Mouse (Mus musculus): Measurements from ENCODE around the gene Parp14. TPM values are rescaled to one million over a fixed set of nuclear protein-coding genes. Genes with fewer than 3 reads are reported as not detected.
A peak's percentile ranks its signal among the peaks of the same experiment; 100 is the strongest.

Gene Parp14
- polyA plus RNA-seq, 1 experiment from 2014 or later = 1.5 TPM

DNA sequence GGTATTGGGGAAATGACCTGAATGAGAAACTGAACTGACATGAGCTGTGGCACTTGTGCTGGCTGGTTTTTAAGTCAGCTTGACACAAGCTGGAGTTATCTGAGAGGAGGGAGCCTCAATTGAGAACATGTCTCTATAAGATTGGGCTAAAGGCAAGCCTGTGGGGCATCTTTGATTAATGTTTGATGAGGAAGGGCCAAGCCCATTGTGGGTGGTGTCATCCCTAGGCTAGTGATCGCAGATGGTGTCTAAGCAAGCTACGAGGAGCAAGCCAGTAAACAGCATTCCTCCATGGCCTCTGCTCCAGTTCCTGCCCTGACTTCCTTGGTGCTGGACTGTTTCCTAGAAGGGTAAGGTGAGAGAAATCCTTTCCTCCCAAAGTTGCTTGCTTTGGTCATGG is 62.5 kb downstream of the Parp14 start:
- peak overlapping the region; percentile 61 for H3K4me2 ChIP-seq (ENCODE audit: low read depth, low read length)
- H3K36me3 ChIP-seq (ENCODE audit: control insufficient read depth, insufficient read depth) = peaks cover 11% of the 10 kb centered on the region; the same call in 1 of the 2 replicates
- WGBS (ENCODE audit: insufficient replicate concordance) = 59% methylated on average over 2 of the region's 2 CpGs
- H3K9ac ChIP-seq (ENCODE audit: low read depth, low read length) = peak overlapping the region; percentile 54
- no peaks in the 10 kb centered on the region for H3K9me3 ChIP-seq (replicated peaks; ENCODE audit: control insufficient read depth, low read length)
- peak; percentile 85 for ATAC-seq (ENCODE audit: low read depth)
- H3K4me1 ChIP-seq (ENCODE audit: control insufficient read depth, low read depth, low read length) = peaks cover 15% of the 10 kb centered on the region
- peak overlapping the region; percentile 96 for H3K27ac ChIP-seq (ENCODE audit: low read length)
- H3K4me3 ChIP-seq (ENCODE audit: low read depth, low read length) = peak overlapping the region; percentile 54
- no peaks in the 10 kb centered on the region for H3K27me3 ChIP-seq (ENCODE audit: control insufficient read depth, insufficient read depth, low read depth, low read length)

DNA sequence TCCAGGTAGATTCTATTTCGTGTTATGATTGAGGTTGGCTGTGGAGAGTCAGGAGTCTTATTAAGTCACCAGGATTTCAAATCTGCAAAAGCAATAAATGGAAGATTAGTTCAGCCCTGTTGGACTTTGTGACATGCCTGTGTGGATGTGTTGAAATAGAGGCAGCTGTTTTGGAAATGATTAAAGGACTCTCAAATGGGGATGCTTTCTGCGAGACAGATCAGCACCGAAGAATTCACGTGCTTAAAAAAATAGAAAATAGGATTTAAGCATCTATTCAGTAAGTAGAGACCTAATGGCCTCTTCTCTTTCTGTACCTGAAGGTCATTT is 63.7 kb downstream of the Parp14 start:
- peak overlapping the region; percentile 46 for H3K4me3 ChIP-seq (ENCODE audit: low read depth, low read length)
- peak overlapping the region; percentile 96 for H3K27ac ChIP-seq (ENCODE audit: low read length)
- H3K4me2 ChIP-seq (ENCODE audit: low read depth, low read length) = peak overlapping the region; percentile 59
- H3K27me3 ChIP-seq (ENCODE audit: control insufficient read depth, insufficient read depth, low read depth, low read length) = no peaks in the 10 kb centered on the region
- WGBS (ENCODE audit: insufficient replicate concordance) = 24% methylated on average over 4 of the region's 4 CpGs
- H3K36me3 ChIP-seq (ENCODE audit: control insufficient read depth, insufficient read depth) = peaks cover 9% of the 10 kb centered on the region; the same call in 1 of the 2 replicates
- peaks cover 18% of the 10 kb centered on the region for H3K4me1 ChIP-seq (ENCODE audit: control insufficient read depth, low read depth, low read length)
- H3K9ac ChIP-seq (ENCODE audit: low read depth, low read length) = peak overlapping the region; percentile 29; the same call in 1 of the 2 replicates
- ATAC-seq (ENCODE audit: low read depth) = peak; percentile 28; the same call in 1 of the 2 replicates
- no peaks in the 10 kb centered on the region for H3K9me3 ChIP-seq (replicated peaks; ENCODE audit: control insufficient read depth, low read length)

DNA sequence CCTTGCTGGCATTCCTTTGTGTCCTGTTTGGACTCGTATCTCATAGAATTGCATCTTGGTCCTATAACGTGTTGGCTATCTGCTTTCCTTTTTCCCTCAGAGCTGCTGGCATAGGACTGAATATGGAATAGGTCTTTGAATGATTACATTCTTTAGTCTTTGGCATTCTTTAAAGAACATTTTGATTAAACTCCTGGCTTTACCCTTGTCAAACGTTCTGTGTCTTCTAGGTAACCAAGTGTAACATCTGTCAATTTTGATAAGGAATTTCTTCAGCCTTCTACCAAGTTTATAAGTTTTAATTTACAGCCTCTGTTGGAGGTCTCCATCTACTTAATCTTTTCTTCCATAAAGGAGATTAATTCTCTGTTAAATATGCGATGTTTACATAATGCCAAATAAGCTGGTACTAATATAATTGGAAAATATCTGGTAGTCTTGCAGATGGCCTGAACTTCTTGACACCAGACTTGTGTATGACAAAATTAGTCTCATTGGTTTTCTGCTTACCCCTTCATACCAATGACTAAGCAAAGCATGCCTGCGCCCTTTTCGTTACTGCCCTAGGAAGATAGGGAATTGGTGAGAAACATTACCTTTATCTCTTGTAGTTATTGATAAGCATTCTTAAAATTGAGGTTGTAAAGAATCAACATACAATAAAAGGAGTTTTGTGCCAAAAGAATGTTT is 64.2 kb downstream of the Parp14 start:
- peak overlapping the region; percentile 45 for H3K9ac ChIP-seq (ENCODE audit: low read depth, low read length)
- H3K27ac ChIP-seq (ENCODE audit: low read length) = peak overlapping the region; percentile 96
- H3K4me1 ChIP-seq (ENCODE audit: control insufficient read depth, low read depth, low read length) = peaks cover 18% of the 10 kb centered on the region
- H3K9me3 ChIP-seq (replicated peaks; ENCODE audit: control insufficient read depth, low read length) = no peaks in the 10 kb centered on the region
- H3K4me3 ChIP-seq (ENCODE audit: low read depth, low read length) = peak overlapping the region; percentile 46
- peak; percentile 83 for ATAC-seq (ENCODE audit: low read depth)
- peaks cover 9% of the 10 kb centered on the region for H3K36me3 ChIP-seq (ENCODE audit: control insufficient read depth, insufficient read depth)
- WGBS (ENCODE audit: insufficient replicate concordance) = 28% methylated on average over 6 of the region's 6 CpGs
- H3K27me3 ChIP-seq (ENCODE audit: control insufficient read depth, insufficient read depth, low read depth, low read length) = no peaks in the 10 kb centered on the region
- peak overlapping the region; percentile 59 for H3K4me2 ChIP-seq (ENCODE audit: low read depth, low read length)

DNA sequence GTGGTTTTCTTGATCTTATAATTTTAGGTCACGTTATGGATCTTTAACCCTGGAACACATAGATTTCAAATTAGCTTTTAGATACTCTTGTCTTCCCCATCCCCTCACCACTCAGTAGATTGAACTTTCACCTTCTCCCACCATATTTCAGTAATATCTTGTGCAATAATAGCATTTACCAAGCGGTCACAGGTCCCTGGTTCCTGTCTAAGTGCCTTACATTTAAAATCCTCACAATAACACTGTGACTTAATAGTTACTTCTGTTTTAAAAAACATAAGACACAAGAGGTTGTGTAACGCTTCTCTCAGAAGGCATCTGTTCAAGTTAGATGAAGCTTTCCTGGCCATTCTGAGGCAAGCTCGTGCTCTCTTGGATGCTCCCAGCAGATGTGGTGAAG is 67.6 kb downstream of the Parp14 start:
- Histone ChIP-seq H3K9me3 (replicated peaks; ENCODE audit: control insufficient read depth, low read length) (no peaks in the 10 kb centered on the region), H3K27ac (ENCODE audit: low read length) (peak overlapping the region; percentile 9; the same call in 1 of the 2 replicates), H3K4me3 (ENCODE audit: low read depth, low read length) (no peak overlapping the region), H3K36me3 (ENCODE audit: control insufficient read depth, insufficient read depth) (peaks cover 3% of the 10 kb centered on the region; the same call in 1 of the 2 replicates), H3K4me2 (ENCODE audit: low read depth, low read length) (no peak overlapping the region), H3K27me3 (ENCODE audit: control insufficient read depth, insufficient read depth, low read depth, low read length) (no peaks in the 10 kb centered on the region), H3K9ac (ENCODE audit: low read depth, low read length) (no peak overlapping the region), H3K4me1 (ENCODE audit: control insufficient read depth, low read depth, low read length) (peaks cover 17% of the 10 kb centered on the region)
- no peak for ATAC-seq (ENCODE audit: low read depth)
- WGBS (ENCODE audit: insufficient replicate concordance) = 82% methylated on average over 4 of the region's 4 CpGs

DNA sequence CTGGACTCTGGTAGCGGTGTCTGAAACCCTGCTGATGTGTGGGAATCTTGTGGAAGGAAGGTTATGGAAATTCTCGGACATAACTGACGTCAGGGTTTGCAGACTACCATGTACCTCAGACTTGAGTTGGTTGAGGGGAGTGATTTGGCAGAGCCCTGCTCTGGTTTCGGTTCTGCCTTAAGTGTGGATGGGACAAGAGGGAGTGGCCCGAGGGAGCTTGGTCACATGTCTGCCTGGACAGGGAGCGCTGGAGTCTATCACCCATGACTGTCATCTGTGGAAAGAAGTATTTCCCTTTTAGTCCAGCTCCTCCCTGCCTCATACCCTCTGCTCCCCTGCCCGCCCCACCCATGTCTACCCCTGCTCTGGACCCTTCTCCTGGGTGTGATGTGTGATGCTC is 69.2 kb downstream of the Parp14 start:
- Histone ChIP-seq H3K4me1 (ENCODE audit: control insufficient read depth, low read depth, low read length) (peaks cover 17% of the 10 kb centered on the region), H3K27ac (ENCODE audit: low read length) (no peak overlapping the region), H3K9ac (ENCODE audit: low read depth, low read length) (no peak overlapping the region), H3K9me3 (replicated peaks; ENCODE audit: control insufficient read depth, low read length) (no peaks in the 10 kb centered on the region), H3K27me3 (ENCODE audit: control insufficient read depth, insufficient read depth, low read depth, low read length) (no peaks in the 10 kb centered on the region), H3K4me2 (ENCODE audit: low read depth, low read length) (no peak overlapping the region), H3K36me3 (ENCODE audit: control insufficient read depth, insufficient read depth) (peaks cover 3% of the 10 kb centered on the region; the same call in 1 of the 2 replicates), H3K4me3 (ENCODE audit: low read depth, low read length) (no peak overlapping the region)
- no peak for ATAC-seq (ENCODE audit: low read depth)
- WGBS (ENCODE audit: insufficient replicate concordance) = 87% methylated on average over 7 of the region's 7 CpGs

DNA sequence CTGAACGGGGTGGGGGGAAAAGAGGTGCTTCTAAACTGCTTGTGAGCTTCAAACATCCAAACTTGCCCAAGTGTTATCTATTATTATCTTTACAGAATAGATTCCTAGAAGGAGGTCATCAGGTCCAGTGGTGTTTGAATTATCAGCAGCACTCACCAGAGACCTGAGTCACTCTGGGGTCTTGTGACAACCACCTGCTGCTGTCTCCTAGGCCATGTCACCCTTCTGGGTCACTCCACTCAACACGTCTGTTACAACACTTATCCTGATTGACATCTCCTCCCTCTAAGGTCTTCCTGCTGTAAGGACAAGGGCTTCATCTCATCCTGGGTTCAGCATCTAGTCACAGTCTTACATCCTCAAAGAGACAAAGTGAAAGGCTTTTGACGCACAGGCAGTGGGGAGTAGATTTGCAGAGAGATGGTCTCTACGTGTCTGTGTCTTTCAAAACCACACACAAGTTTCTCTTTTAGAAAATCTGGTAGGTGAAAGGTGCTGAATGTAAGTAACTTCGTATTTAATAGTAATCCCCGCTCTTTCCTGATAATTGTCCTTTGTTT is 79.3 kb downstream of the Parp14 start:
- 73% methylated on average over 6 of the region's 6 CpGs for WGBS (ENCODE audit: insufficient replicate concordance)
- no peak for ATAC-seq (ENCODE audit: low read depth)

DNA sequence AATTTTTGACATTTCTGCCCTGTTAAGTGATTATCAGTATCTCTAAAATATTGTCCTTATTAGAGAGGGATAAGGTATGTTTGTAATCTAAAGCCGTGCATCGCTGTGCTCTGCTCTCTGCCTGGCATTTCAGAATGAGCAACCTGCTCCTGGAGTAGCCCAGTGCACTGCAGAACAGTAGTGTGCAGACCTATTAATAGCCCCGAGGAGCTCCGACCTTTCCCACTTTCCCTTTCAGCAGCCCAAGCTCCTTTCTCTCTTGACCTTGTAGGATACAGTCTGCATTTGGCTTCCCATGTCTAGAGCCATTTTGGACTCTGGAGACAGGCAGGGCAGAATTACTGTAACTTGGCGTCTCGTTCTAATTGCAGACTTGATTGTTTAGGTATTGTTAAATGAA is 83.0 kb downstream of the Parp14 start:
- ATAC-seq (ENCODE audit: low read depth) = no peak
- Histone ChIP-seq H3K9ac (ENCODE audit: low read depth, low read length) (no peak overlapping the region), H3K27me3 (ENCODE audit: control insufficient read depth, insufficient read depth, low read depth, low read length) (no peaks in the 10 kb centered on the region), H3K9me3 (replicated peaks; ENCODE audit: control insufficient read depth, low read length) (no peaks in the 10 kb centered on the region), H3K27ac (ENCODE audit: low read length) (no peak overlapping the region), H3K4me2 (ENCODE audit: low read depth, low read length) (no peak overlapping the region), H3K36me3 (ENCODE audit: control insufficient read depth, insufficient read depth) (peaks cover 13% of the 10 kb centered on the region), H3K4me1 (ENCODE audit: control insufficient read depth, low read depth, low read length) (peaks cover 13% of the 10 kb centered on the region), H3K4me3 (ENCODE audit: low read depth, low read length) (no peak overlapping the region)
- WGBS (ENCODE audit: insufficient replicate concordance) = 83% methylated on average over 6 of the region's 6 CpGs

More for the DNA sequence above, 79.3 kb downstream of the Parp14 start:
- no peaks in the 10 kb centered on the region; the same call in 1 of the 2 replicates for H3K4me1 ChIP-seq (ENCODE audit: control insufficient read depth, low read depth, low read length)
- no peaks in the 10 kb centered on the region for H3K27me3 ChIP-seq (ENCODE audit: control insufficient read depth, insufficient read depth, low read depth, low read length)
- no peaks in the 10 kb centered on the region for H3K9me3 ChIP-seq (replicated peaks; ENCODE audit: control insufficient read depth, low read length)
- H3K27ac ChIP-seq (ENCODE audit: low read length) = no peak overlapping the region
- no peak overlapping the region for H3K9ac ChIP-seq (ENCODE audit: low read depth, low read length)
- peaks cover 13% of the 10 kb centered on the region for H3K36me3 ChIP-seq (ENCODE audit: control insufficient read depth, insufficient read depth)
- H3K4me2 ChIP-seq (ENCODE audit: low read depth, low read length) = no peak overlapping the region
- H3K4me3 ChIP-seq (ENCODE audit: low read depth, low read length) = no peak overlapping the region

DNA sequence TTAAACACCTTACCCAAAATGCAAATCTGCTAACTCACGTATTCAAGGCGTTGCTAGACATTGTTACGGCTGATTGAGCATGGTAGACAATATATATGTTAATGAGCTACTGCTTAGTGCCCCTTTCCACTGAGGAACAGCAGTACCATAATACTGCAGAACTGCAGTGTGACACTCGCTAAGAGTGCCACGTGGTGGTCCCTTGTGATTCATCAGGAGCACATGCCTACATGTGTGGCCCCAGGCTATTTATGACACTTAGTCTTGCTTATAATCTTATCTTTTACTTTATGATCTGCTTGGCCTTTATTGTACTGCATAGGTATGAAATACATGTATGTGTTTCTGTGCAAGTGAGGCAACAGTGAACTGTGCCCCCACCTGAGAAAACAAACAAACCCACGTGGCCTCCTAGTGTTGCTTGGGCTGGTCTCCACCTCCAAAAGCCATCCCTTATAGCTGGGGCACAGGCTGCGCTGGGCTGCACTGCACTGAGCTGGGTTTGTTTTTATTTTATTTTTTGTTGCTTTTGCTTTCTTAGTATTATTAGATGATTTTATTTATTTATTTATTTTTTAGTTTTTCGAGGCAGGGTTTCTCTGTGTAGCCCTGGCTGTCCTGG is 83.7 kb downstream of the Parp14 start:
- ATAC-seq (ENCODE audit: low read depth) = peak; percentile 60; the same call in 1 of the 2 replicates
- H3K27me3 ChIP-seq (ENCODE audit: control insufficient read depth, insufficient read depth, low read depth, low read length) = no peaks in the 10 kb centered on the region
- 81% methylated on average over 8 of the region's 8 CpGs for WGBS (ENCODE audit: insufficient replicate concordance)

DNA sequence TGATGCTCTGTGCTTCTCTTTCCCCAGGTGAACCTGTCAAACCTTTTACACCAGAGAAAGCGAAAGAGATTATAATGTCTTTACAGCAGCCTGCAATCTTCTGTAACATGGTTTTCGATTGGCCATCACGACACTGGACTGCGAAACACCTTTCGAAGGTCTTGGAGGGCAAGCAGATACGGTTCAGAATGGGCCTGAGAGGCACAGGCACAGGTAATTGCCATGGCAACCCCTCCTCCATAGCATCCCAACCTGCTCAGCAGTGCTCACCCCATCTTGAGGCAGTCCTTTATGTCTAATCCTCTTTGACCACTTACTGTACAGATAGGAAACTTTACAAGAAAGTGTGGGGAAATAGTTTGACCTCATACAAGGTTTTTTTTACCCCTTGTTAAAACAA is 84.2 kb downstream of the Parp14 start:
- no peaks in the 10 kb centered on the region for H3K9me3 ChIP-seq (replicated peaks; ENCODE audit: control insufficient read depth, low read length)
- peaks cover 13% of the 10 kb centered on the region for H3K36me3 ChIP-seq (ENCODE audit: control insufficient read depth, insufficient read depth)
- no peak for ATAC-seq (ENCODE audit: low read depth)
- no peak overlapping the region for H3K4me3 ChIP-seq (ENCODE audit: low read depth, low read length)
- H3K27me3 ChIP-seq (ENCODE audit: control insufficient read depth, insufficient read depth, low read depth, low read length) = no peaks in the 10 kb centered on the region
- peaks cover 17% of the 10 kb centered on the region for H3K4me1 ChIP-seq (ENCODE audit: control insufficient read depth, low read depth, low read length)
- WGBS (ENCODE audit: insufficient replicate concordance) = 86% methylated on average over 6 of the region's 6 CpGs
- no peak overlapping the region for H3K4me2 ChIP-seq (ENCODE audit: low read depth, low read length)
- no peak overlapping the region for H3K9ac ChIP-seq (ENCODE audit: low read depth, low read length)
- H3K27ac ChIP-seq (ENCODE audit: low read length) = no peak overlapping the region

More for the DNA sequence above, 83.7 kb downstream of the Parp14 start:
- H3K4me2 ChIP-seq (ENCODE audit: low read depth, low read length) = no peak overlapping the region
- H3K4me3 ChIP-seq (ENCODE audit: low read depth, low read length) = no peak overlapping the region
- H3K9me3 ChIP-seq (replicated peaks; ENCODE audit: control insufficient read depth, low read length) = no peaks in the 10 kb centered on the region
- peaks cover 17% of the 10 kb centered on the region for H3K4me1 ChIP-seq (ENCODE audit: control insufficient read depth, low read depth, low read length)
- H3K9ac ChIP-seq (ENCODE audit: low read depth, low read length) = no peak overlapping the region
- no peak overlapping the region for H3K27ac ChIP-seq (ENCODE audit: low read length)
- H3K36me3 ChIP-seq (ENCODE audit: control insufficient read depth, insufficient read depth) = peaks cover 13% of the 10 kb centered on the region

Measured in liver, embryonic 16.5 days (tissue).